In genomic region chr3:89823594-89823993, GRCm38 (mm10) we compare ENCODE assay signal across 29 mouse cellular contexts. TPM values are rescaled to one million over a fixed set of nuclear protein-coding genes. Genes with fewer than 3 reads are reported as not detected.
DNase-seq lines count a peak whose midpoint lies in the region; ATAC-seq and TF ChIP-seq lines count a peak whose summit lies in the region.
"Had no signal": no experiment of that assay in that cellular context is flagged by ENCODE, and none has a peak within 500 bp of the region (broad histone marks: within the 10 kb centered on the region; RNA-seq: fewer than 3 reads in every experiment).

No protein-coding gene starts in this region.

- intact Hi-C loops in heart, postnatal 25 days (cut with DNase I) = no loop called here

- no peaks in the 10 kb centered on the region for H3K9me3 ChIP-seq in heart, embryonic 10.5 days
- H3K9me3 ChIP-seq in stomach, postnatal 0 days (ENCODE audit: control insufficient read depth, low read length) = no peaks in the 10 kb centered on the region
- no peaks in the 10 kb centered on the region for H3K9me3 ChIP-seq in midbrain, embryonic 11.5 days (ENCODE audit: control insufficient read depth, low read length)
- H3K9me3 ChIP-seq: forebrain, embryonic 13.5 days; G1E; heart, embryonic 12.5 days; liver, embryonic 15.5 days; midbrain, embryonic 12.5 days; neural tube, embryonic 12.5 days had no signal

- H3K9ac ChIP-seq in stomach, postnatal 0 days (ENCODE audit: low read length) = no peak overlapping the region
- H3K9ac ChIP-seq in midbrain, embryonic 11.5 days (ENCODE audit: low read length) = no peak overlapping the region
- H3K9ac ChIP-seq: forebrain, embryonic 13.5 days; heart, embryonic 12.5 days; hindbrain, embryonic 14.5 days; limb, embryonic 12.5 days; liver, embryonic 15.5 days; lung, embryonic 14.5 days; midbrain, embryonic 12.5 days; neural tube, embryonic 12.5 days had no signal

- H3K4me3 ChIP-seq in heart, embryonic 10.5 days = no peak overlapping the region
- H3K4me3 ChIP-seq in stomach, postnatal 0 days (ENCODE audit: low read depth, low read length) = no peak overlapping the region
- no peak overlapping the region for H3K4me3 ChIP-seq in midbrain, embryonic 11.5 days (ENCODE audit: low read depth, low read length)
- H3K4me3 ChIP-seq: forebrain, embryonic 13.5 days; heart, embryonic 12.5 days; limb, embryonic 12.5 days; liver, embryonic 15.5 days; midbrain, embryonic 12.5 days; myocyte; neural tube, embryonic 12.5 days had no signal

- DNase-seq in heart, embryonic 10.5 days (ENCODE audit: low spot score) = peak; percentile 17
- no peak for DNase-seq in heart, postnatal 25 days (ENCODE audit: low spot score)
- peak; percentile 27 for DNase-seq in CD4-positive helper T cell, adult 2 months (ENCODE audit: low read depth, low spot score)
- DNase-seq in MEL-GATA-1-ER (ENCODE audit: extremely low read depth, low read depth) = peak; percentile 59
- no peak for DNase-seq in stomach, postnatal 0 days (ENCODE audit: low spot score)
- no peak for DNase-seq in midbrain, embryonic 11.5 days (ENCODE audit: low spot score, missing footprints)
- DNase-seq in ovary, postnatal 14 days (ENCODE audit: low spot score) = no peak
- DNase-seq: adrenal gland, adult 2 months; adrenal gland, postnatal 36 days; cerebellum, adult 8-10 months; cerebellum, postnatal 36 days; gastrocnemius, postnatal 14 days; kidney, adult 8-10 months; kidney, postnatal 10 days; layer of hippocampus, adult 9-11 months; lung, embryonic 14.5 days; lung, postnatal 36 days had no signal

- peaks cover 8% of the 10 kb centered on the region for H3K27me3 ChIP-seq in heart, embryonic 10.5 days (ENCODE audit: insufficient read depth, poor library complexity, severe bottlenecking)
- H3K27me3 ChIP-seq in stomach, postnatal 0 days (ENCODE audit: control insufficient read depth, insufficient read depth, low read length) = no peaks in the 10 kb centered on the region
- H3K27me3 ChIP-seq in midbrain, embryonic 11.5 days (ENCODE audit: control insufficient read depth, insufficient read depth, low read length) = no peaks in the 10 kb centered on the region

- no peak overlapping the region for H3K27ac ChIP-seq in heart, embryonic 10.5 days
- no peak overlapping the region for H3K27ac ChIP-seq in stomach, postnatal 0 days (replicated peaks)
- H3K27ac ChIP-seq in midbrain, embryonic 11.5 days (ENCODE audit: low read depth, low read length) = no peak overlapping the region
- H3K27ac ChIP-seq: forebrain, embryonic 13.5 days; hindbrain, embryonic 14.5 days; limb, embryonic 12.5 days; liver, embryonic 15.5 days; midbrain, embryonic 12.5 days; neural tube, embryonic 12.5 days had no signal

- H3K4me2 ChIP-seq in stomach, postnatal 0 days (replicated peaks; ENCODE audit: low read depth) = no peak overlapping the region
- no peak overlapping the region for H3K4me2 ChIP-seq in midbrain, embryonic 11.5 days
- H3K4me2 ChIP-seq: forebrain, embryonic 13.5 days; heart, embryonic 12.5 days; hindbrain, embryonic 14.5 days; limb, embryonic 12.5 days; liver, embryonic 15.5 days; lung, embryonic 14.5 days; midbrain, embryonic 12.5 days; neural tube, embryonic 12.5 days had no signal

- no peak for TF ChIP-seq CTCF in stomach, postnatal 0 days (IDR thresholded peaks at IDR 0.05; ENCODE audit: low read depth)

- TF ChIP-seq EP300 in stomach, postnatal 0 days (optimal IDR thresholded peaks at IDR 0.05) = no peak

- 55% methylated on average over 2 of the region's 2 CpGs for WGBS in heart, embryonic 10.5 days
- WGBS in stomach, postnatal 0 days = 39% methylated on average over 2 of the region's 2 CpGs
- WGBS in midbrain, embryonic 11.5 days = 70% methylated on average over 2 of the region's 2 CpGs

- no peaks in the 10 kb centered on the region for H3K4me1 ChIP-seq in heart, embryonic 10.5 days
- H3K4me1 ChIP-seq in stomach, postnatal 0 days (replicated peaks; ENCODE audit: control insufficient read depth, insufficient read depth) = no peaks in the 10 kb centered on the region
- H3K4me1 ChIP-seq in midbrain, embryonic 11.5 days (ENCODE audit: control insufficient read depth, insufficient read depth, low read length) = no peaks in the 10 kb centered on the region
- H3K4me1 ChIP-seq: forebrain, embryonic 13.5 days; limb, embryonic 12.5 days; midbrain, embryonic 12.5 days; neural tube, embryonic 12.5 days had no signal

- no peaks in the 10 kb centered on the region for H3K36me3 ChIP-seq in heart, embryonic 10.5 days
- H3K36me3 ChIP-seq in stomach, postnatal 0 days (ENCODE audit: control insufficient read depth, insufficient read depth, low read length) = no peaks in the 10 kb centered on the region
- no peaks in the 10 kb centered on the region for H3K36me3 ChIP-seq in midbrain, embryonic 11.5 days (ENCODE audit: control insufficient read depth, insufficient read depth, low read length)
- H3K36me3 ChIP-seq: G1E; heart, embryonic 12.5 days; limb, embryonic 12.5 days; liver, embryonic 15.5 days; midbrain, embryonic 12.5 days; neural tube, embryonic 12.5 days had no signal

- 0 out of 2 replicates have a peak, but pooled peaks have one; percentile 28 for ATAC-seq in stomach, postnatal 0 days (ENCODE audit: low FRiP score, low TSS enrichment)
- no peak for ATAC-seq in midbrain, embryonic 11.5 days (ENCODE audit: low FRiP score)
- ATAC-seq: forebrain, embryonic 13.5 days had no signal

RNA-seq across cellular contexts. Expression of gene She, which starts 7.6 kb away (rescaled TPM):
- polyA plus RNA-seq in heart, embryonic 10.5 days (2016; fragmentation: Nextera tagmentation; extraction: Ambion mirVana) = 5.4 and 5.9 TPM in 2 replicates
- 10 to 100 TPM; 12.1 to 14.7 TPM for total RNA-seq in heart, postnatal 25 days (2021)
- polyA plus RNA-seq in stomach, postnatal 0 days (2015; fragmentation: Nextera tagmentation; extraction: Ambion mirVana) = 1.4 and 1.5 TPM in 2 replicates
- 2.0 and 2.3 TPM in 2 replicates for polyA plus RNA-seq in midbrain, embryonic 11.5 days (2014; fragmentation: Nextera tagmentation; extraction: Ambion mirVana)
- total RNA-seq: G1E; granulocyte monocyte progenitor cell, adult 5-6 weeks; hematopoietic stem cell, adult 5-6 weeks; megakaryocyte, adult 5-6 weeks had no signal
- polyA plus RNA-seq: G1E, myocyte had no signal

RNA-seq across cellular contexts. Expression of gene Ube2q1, which starts 50.2 kb away (rescaled TPM):
- polyA plus RNA-seq in heart, embryonic 10.5 days (2016; fragmentation: Nextera tagmentation; extraction: Ambion mirVana) = 9.5 and 14.7 TPM in 2 replicates
- 10 to 100 TPM; 21.2 to 27.5 TPM for total RNA-seq in heart, postnatal 25 days (2021)
- 6.4 and 6.5 TPM in 2 replicates for polyA plus RNA-seq in stomach, postnatal 0 days (2015; fragmentation: Nextera tagmentation; extraction: Ambion mirVana)
- polyA plus RNA-seq in midbrain, embryonic 11.5 days (2014; fragmentation: Nextera tagmentation; extraction: Ambion mirVana) = 20.4 and 22.7 TPM in 2 replicates

RNA-seq across cellular contexts. Expression of gene Chrnb2, which starts 59.2 kb away (rescaled TPM):
- 0.25 and 0.26 TPM in 2 replicates for polyA plus RNA-seq in heart, embryonic 10.5 days (2016; fragmentation: Nextera tagmentation; extraction: Ambion mirVana)
- under 1 TPM; 0.08 to 0.13 TPM for total RNA-seq in heart, postnatal 25 days (2021)
- polyA plus RNA-seq in stomach, postnatal 0 days (2015; fragmentation: Nextera tagmentation; extraction: Ambion mirVana) = 0.68 and 0.81 TPM in 2 replicates
- 13.5 and 13.6 TPM in 2 replicates for polyA plus RNA-seq in midbrain, embryonic 11.5 days (2014; fragmentation: Nextera tagmentation; extraction: Ambion mirVana)

Comparison
In these comparisons a context has a peak if more than half of its experiments do, and no peak if none do; other contexts are left out.
1. DNase-seq: peak in heart, embryonic 10.5 days (single experiment), CD4-positive helper T cell, adult 2 months (single experiment) and MEL-GATA-1-ER (single experiment); none in heart, postnatal 25 days (single experiment), stomach, postnatal 0 days (single experiment), midbrain, embryonic 11.5 days (single experiment) and ovary, postnatal 14 days (single experiment).